Mouse (Mus musculus) c-Kit-positive CD71-positive TER-119-positive erythroid progenitor cells, embryonic 14.5 days (primary cell): Measurements from ENCODE around the gene Foxk2.
A peak's percentile ranks its signal among the peaks of the same experiment; 100 is the strongest.
"Not testable (repeated sequence)": the region's sequence is repeated elsewhere in the genome, so short reads cannot be mapped to it uniquely, and the experiment has no call there.

Experiments used
- DNase-seq: peaks from one replicate; pipeline ENCODE4 v3.0.0-alpha.2; 2013; ENCODE audit warnings: low spot score

Gene Foxk2

GRCm38 (mm10) chr11:121278011-121278410, 18.2 kb downstream of the Foxk2 start:
- no peak for DNase-seq

- DNase-seq = no peak
Observed at GRCm38 (mm10) chr11:121282911-121283310, 23.1 kb downstream of the Foxk2 start.

- no peak for DNase-seq
Observed at GRCm38 (mm10) chr11:121289859-121290258, 30.1 kb downstream of the Foxk2 start.

GRCm38 (mm10) chr11:121294771-121295170, 35.0 kb downstream of the Foxk2 start:
- DNase-seq = no peak

- no peak for DNase-seq
Observed at GRCm38 (mm10) chr11:121298493-121298892, 38.7 kb downstream of the Foxk2 start.

- no peak for DNase-seq
Observed at GRCm38 (mm10) chr11:121300265-121300664, 40.5 kb downstream of the Foxk2 start.

GRCm38 (mm10) chr11:121305371-121305770, 45.6 kb downstream of the Foxk2 start:
- no peak for DNase-seq

GRCm38 (mm10) chr11:121306608-121307007, 46.8 kb downstream of the Foxk2 start:
- no peak for DNase-seq

GRCm38 (mm10) chr11:121307712-121308111, 47.9 kb downstream of the Foxk2 start:
- not testable (repeated sequence) for DNase-seq

GRCm38 (mm10) chr11:121326034-121326433, 66.2 kb downstream of the Foxk2 start:
- no peak for DNase-seq

- no peak for DNase-seq
Observed at GRCm38 (mm10) chr11:121326681-121327080, 66.9 kb downstream of the Foxk2 start.

- no peak for DNase-seq
Observed at GRCm38 (mm10) chr11:121328206-121328605, 68.4 kb downstream of the Foxk2 start.

GRCm38 (mm10) chr11:121328619-121329018, 68.8 kb downstream of the Foxk2 start:
- no peak for DNase-seq

- DNase-seq = no peak
Observed at GRCm38 (mm10) chr11:121331641-121332040, 71.9 kb downstream of the Foxk2 start.

- DNase-seq = no peak
Observed at GRCm38 (mm10) chr11:121339647-121340046, 79.9 kb downstream of the Foxk2 start.

- no peak for DNase-seq
Observed at GRCm38 (mm10) chr11:121340287-121340686, 80.5 kb downstream of the Foxk2 start.

GRCm38 (mm10) chr11:121342423-121342822, 82.6 kb downstream of the Foxk2 start:
- DNase-seq = not testable (repeated sequence)

- DNase-seq = no peak
Observed at GRCm38 (mm10) chr11:121347036-121347435, 87.2 kb downstream of the Foxk2 start.

- DNase-seq = no peak
Observed at GRCm38 (mm10) chr11:121348166-121348565, 88.4 kb downstream of the Foxk2 start.

GRCm38 (mm10) chr11:121348727-121349126, 88.9 kb downstream of the Foxk2 start:
- not testable (repeated sequence) for DNase-seq

GRCm38 (mm10) chr11:121353326-121354090, 93.7 kb downstream of the Foxk2 start:
- peak; percentile 25 for DNase-seq

GRCm38 (mm10) chr11:121354091-121354707, 94.4 kb downstream of the Foxk2 start, which contains the start of gene Wdr45b:
Gene Wdr45b (minus strand): TSS chr11:121354445.
- peak; percentile 92 for DNase-seq
